Mouse (Mus musculus) midbrain, embryonic 12.5 days (tissue): ENCODE data around the gene Swap70. TPM values are rescaled to one million over a fixed set of nuclear protein-coding genes. Genes with fewer than 3 reads are reported as not detected.

ENCODE experiments used
- ATAC-seq: fragments of 200-750 bp; cut with Nextera tagmentation; 2 replicates; pipeline ENCODE4 v1.8.0; 2017; ENCODE audit warnings: low read depth, moderate TSS enrichment, moderate library complexity; ENCODE audit not compliant: low FRiP score
- H3K27ac ChIP-seq: fragments of 300-500 bp; sonication (generic); replicated peaks from 2 replicates; pipeline ENCODE4 v1.5.1; 2016; ENCODE audit warnings: mild to moderate bottlenecking
- H3K27me3 ChIP-seq: fragments of 300-500 bp; sonication (generic); 2 replicates; pipeline ENCODE4 v1.6.1; 2016; ENCODE audit warnings: mild to moderate bottlenecking
- H3K36me3 ChIP-seq: fragments of 300-500 bp; sonication (generic); 2 replicates; pipeline ENCODE4 v1.6.1; 2016
- H3K4me1 ChIP-seq: fragments of 300-500 bp; sonication (generic); 2 replicates; pipeline ENCODE4 v1.6.1; 2016
- H3K4me2 ChIP-seq: fragments of 300-500 bp; sonication (generic); replicated peaks from 2 replicates; pipeline ENCODE4 v1.6.1; 2016; ENCODE audit warnings: mild to moderate bottlenecking, moderate library complexity
- H3K4me3 ChIP-seq: fragments of 300-500 bp; sonication (generic); 2 replicates; pipeline ENCODE4 v1.5.1; 2016; ENCODE audit warnings: mild to moderate bottlenecking
- H3K9ac ChIP-seq: fragments of 300-500 bp; sonication (generic); replicated peaks from 2 replicates; pipeline ENCODE4 v1.6.1; 2016; ENCODE audit warnings: mild to moderate bottlenecking, moderate library complexity
- H3K9me3 ChIP-seq: fragments of 300-500 bp; sonication (generic); 2 replicates; pipeline ENCODE4 v1.6.1; 2016; ENCODE audit warnings: mild to moderate bottlenecking
- WGBS: fragments of 180-500 bp; shearing (Covaris S2); methylation state at CpG from one replicate; pipeline ENCODE4 v1.1.7; 2016; 5-methylcytosine and 5-hydroxymethylcytosine counted together
- polyA plus RNA-seq: library from polyadenylated mRNA; unstranded; fragments of >200 nt; fragmentation: Nextera tagmentation; extraction: Ambion mirVana; gene quantifications from 2 replicates; pipeline ENCODE4 v1.2.1, GENCODE M21; 2016

Gene Swap70
- polyA plus RNA-seq, 1 experiment from 2014 or later, result 19.2 TPM

- no peak overlapping the region for H3K27ac ChIP-seq
- H3K9ac ChIP-seq, result no peak overlapping the region
- peaks cover 8% of the 10 kb centered on the region; the same call in 1 of the 2 replicates for H3K4me1 ChIP-seq
- no peak for ATAC-seq
- 79% methylated on average over 9 of the region's 9 CpGs for WGBS
- H3K36me3 ChIP-seq, result no peaks in the 10 kb centered on the region
- no peaks in the 10 kb centered on the region for H3K27me3 ChIP-seq
- H3K4me3 ChIP-seq, result no peak overlapping the region
- H3K4me2 ChIP-seq, result no peak overlapping the region
- H3K9me3 ChIP-seq, result no peaks in the 10 kb centered on the region
Observed at GRCm38 (mm10) chr7:110241472-110242289, 20.2 kb downstream of the Swap70 start.

DNA sequence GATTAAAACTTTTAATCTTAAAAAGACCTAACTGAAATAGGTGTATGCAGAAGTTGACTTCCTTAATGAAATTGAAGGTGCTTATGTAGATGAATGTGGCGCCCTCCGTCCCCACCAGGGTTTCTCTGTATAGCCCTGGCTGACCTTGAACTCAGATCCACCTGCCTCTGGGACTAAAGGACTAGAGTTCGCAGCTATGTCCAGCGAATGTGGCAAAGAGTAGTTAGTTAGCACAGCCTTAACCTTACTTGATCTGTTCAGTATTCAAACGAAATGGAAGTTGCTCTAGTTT, 20.7 kb downstream of the Swap70 start:
- Histone ChIP-seq H3K36me3 (no peaks in the 10 kb centered on the region), H3K9me3 (no peaks in the 10 kb centered on the region), H3K27ac (no peak overlapping the region), H3K4me3 (no peak overlapping the region), H3K9ac (no peak overlapping the region), H3K27me3 (no peaks in the 10 kb centered on the region), H3K4me1 (peaks cover 8% of the 10 kb centered on the region; the same call in 1 of the 2 replicates), H3K4me2 (no peak overlapping the region)
- ATAC-seq, result no peak
- WGBS, result 96% methylated on average over 5 of the region's 5 CpGs

GRCm38 (mm10) chr7:110245128-110245527, 23.6 kb downstream of the Swap70 start:
- H3K36me3 ChIP-seq, result no peaks in the 10 kb centered on the region
- H3K9ac ChIP-seq, result no peak overlapping the region
- no peaks in the 10 kb centered on the region for H3K9me3 ChIP-seq
- H3K4me1 ChIP-seq, result no peaks in the 10 kb centered on the region
- 94% methylated on average over 9 of the region's 9 CpGs for WGBS
- no peak overlapping the region for H3K4me2 ChIP-seq
- ATAC-seq, result no peak
- no peak overlapping the region for H3K4me3 ChIP-seq
- H3K27ac ChIP-seq, result no peak overlapping the region
- no peaks in the 10 kb centered on the region for H3K27me3 ChIP-seq

DNA sequence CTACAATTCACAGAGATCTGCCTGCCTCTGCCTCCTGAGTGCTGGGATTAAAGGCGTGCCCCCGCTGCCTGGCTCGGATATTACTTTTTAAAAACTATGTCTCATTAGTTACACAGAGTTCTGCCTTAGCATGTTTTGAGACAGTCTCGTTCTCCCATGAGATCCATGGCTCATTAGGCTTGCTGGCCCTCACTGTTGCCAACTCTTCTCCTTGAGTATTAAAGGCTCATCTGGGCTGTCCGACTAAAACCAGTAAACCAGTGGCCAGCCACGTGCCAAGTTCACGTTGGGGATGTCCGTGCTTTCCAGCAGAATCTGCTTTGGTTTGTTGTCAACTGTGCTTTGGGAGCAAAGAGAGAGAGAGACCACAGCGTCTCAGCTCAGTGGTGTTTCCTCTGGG, 25.0 kb downstream of the Swap70 start:
- no peaks in the 10 kb centered on the region for H3K27me3 ChIP-seq
- no peaks in the 10 kb centered on the region for H3K4me1 ChIP-seq
- no peak overlapping the region for H3K9ac ChIP-seq
- no peak overlapping the region for H3K4me3 ChIP-seq
- H3K27ac ChIP-seq, result no peak overlapping the region
- H3K9me3 ChIP-seq, result no peaks in the 10 kb centered on the region
- H3K36me3 ChIP-seq, result no peaks in the 10 kb centered on the region
- H3K4me2 ChIP-seq, result no peak overlapping the region
- 89% methylated on average over 9 of the region's 9 CpGs for WGBS
- ATAC-seq, result no peak

- 91% methylated on average over 3 of the region's 3 CpGs for WGBS
Observed at GRCm38 (mm10) chr7:110247801-110248200, 26.3 kb downstream of the Swap70 start.

GRCm38 (mm10) chr7:110248677-110249076, 27.2 kb downstream of the Swap70 start:
- Histone ChIP-seq H3K27ac (no peak overlapping the region), H3K4me1 (no peaks in the 10 kb centered on the region), H3K9me3 (no peaks in the 10 kb centered on the region), H3K36me3 (no peaks in the 10 kb centered on the region), H3K4me2 (no peak overlapping the region), H3K27me3 (no peaks in the 10 kb centered on the region), H3K9ac (no peak overlapping the region), H3K4me3 (no peak overlapping the region)
- no peak for ATAC-seq
- WGBS, result 97% methylated on average over 4 of the region's 4 CpGs

More at GRCm38 (mm10) chr7:110247801-110248200, 26.3 kb downstream of the Swap70 start:
- H3K9ac ChIP-seq, result no peak overlapping the region
- H3K4me3 ChIP-seq, result no peak overlapping the region
- no peaks in the 10 kb centered on the region for H3K9me3 ChIP-seq
- no peak overlapping the region for H3K27ac ChIP-seq
- H3K36me3 ChIP-seq, result no peaks in the 10 kb centered on the region
- H3K27me3 ChIP-seq, result no peaks in the 10 kb centered on the region
- H3K4me1 ChIP-seq, result no peaks in the 10 kb centered on the region
- H3K4me2 ChIP-seq, result no peak overlapping the region
- ATAC-seq, result no peak

DNA sequence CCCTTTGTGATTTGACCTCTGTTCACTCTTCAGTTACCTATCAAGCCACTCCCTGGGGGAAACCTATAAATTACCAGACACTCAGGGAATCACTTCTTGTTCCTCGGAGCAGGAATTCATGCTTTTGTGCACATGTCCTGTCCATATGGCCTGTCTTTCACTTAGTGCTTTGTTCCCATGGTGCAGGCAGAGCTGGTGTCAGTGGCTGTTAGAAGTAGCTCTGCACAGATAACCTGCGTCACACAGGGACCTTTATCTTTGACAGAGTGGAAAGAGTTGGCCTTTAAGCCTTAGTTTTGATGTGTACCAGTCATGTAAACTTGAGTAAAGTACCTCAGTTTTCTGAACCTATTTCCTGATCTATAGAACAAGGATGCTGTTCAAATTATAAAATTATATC, 32.4 kb downstream of the Swap70 start:
- H3K9ac ChIP-seq, result no peak overlapping the region
- no peak for ATAC-seq
- no peaks in the 10 kb centered on the region for H3K4me1 ChIP-seq
- no peaks in the 10 kb centered on the region for H3K36me3 ChIP-seq
- no peak overlapping the region for H3K4me2 ChIP-seq
- no peak overlapping the region for H3K4me3 ChIP-seq
- 82% methylated on average over 2 of the region's 2 CpGs for WGBS
- H3K9me3 ChIP-seq, result no peaks in the 10 kb centered on the region
- no peaks in the 10 kb centered on the region for H3K27me3 ChIP-seq
- H3K27ac ChIP-seq, result no peak overlapping the region

GRCm38 (mm10) chr7:110254395-110254794, 32.9 kb downstream of the Swap70 start:
- no peak for ATAC-seq
- H3K36me3 ChIP-seq, result no peaks in the 10 kb centered on the region
- H3K4me1 ChIP-seq, result no peaks in the 10 kb centered on the region
- H3K4me2 ChIP-seq, result no peak overlapping the region
- H3K4me3 ChIP-seq, result no peak overlapping the region
- WGBS, result 88% methylated on average over 5 of the region's 5 CpGs
- H3K9ac ChIP-seq, result no peak overlapping the region
- H3K27ac ChIP-seq, result no peak overlapping the region
- H3K9me3 ChIP-seq, result no peaks in the 10 kb centered on the region
- H3K27me3 ChIP-seq, result no peaks in the 10 kb centered on the region

DNA sequence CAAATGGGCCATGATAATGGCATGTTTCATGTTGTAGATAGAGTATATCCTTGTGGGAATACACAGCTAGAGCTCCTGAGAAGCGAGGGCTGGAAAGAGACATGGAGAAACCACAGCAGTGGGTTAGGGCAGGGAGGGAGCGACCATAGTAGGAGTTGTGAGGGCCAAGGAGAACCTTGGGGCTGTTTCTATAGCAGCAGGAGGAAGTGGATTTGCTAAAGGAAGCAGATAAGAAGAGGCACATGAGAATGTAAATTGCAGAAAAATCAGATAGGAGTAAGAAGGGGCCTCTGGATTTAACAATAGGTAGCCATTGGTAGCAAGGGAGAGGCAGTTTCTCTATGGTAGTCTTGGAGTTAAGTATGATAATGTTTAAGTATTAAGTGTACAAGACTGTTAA, 35.5 kb downstream of the Swap70 start:
- no peak overlapping the region for H3K27ac ChIP-seq
- H3K9me3 ChIP-seq, result no peaks in the 10 kb centered on the region
- no peak overlapping the region for H3K4me2 ChIP-seq
- no peak overlapping the region for H3K9ac ChIP-seq
- no peak for ATAC-seq
- H3K4me3 ChIP-seq, result no peak overlapping the region
- no peaks in the 10 kb centered on the region for H3K4me1 ChIP-seq
- no peaks in the 10 kb centered on the region for H3K36me3 ChIP-seq
- WGBS, result 90% methylated on average over 2 of the region's 2 CpGs
- no peaks in the 10 kb centered on the region for H3K27me3 ChIP-seq

DNA sequence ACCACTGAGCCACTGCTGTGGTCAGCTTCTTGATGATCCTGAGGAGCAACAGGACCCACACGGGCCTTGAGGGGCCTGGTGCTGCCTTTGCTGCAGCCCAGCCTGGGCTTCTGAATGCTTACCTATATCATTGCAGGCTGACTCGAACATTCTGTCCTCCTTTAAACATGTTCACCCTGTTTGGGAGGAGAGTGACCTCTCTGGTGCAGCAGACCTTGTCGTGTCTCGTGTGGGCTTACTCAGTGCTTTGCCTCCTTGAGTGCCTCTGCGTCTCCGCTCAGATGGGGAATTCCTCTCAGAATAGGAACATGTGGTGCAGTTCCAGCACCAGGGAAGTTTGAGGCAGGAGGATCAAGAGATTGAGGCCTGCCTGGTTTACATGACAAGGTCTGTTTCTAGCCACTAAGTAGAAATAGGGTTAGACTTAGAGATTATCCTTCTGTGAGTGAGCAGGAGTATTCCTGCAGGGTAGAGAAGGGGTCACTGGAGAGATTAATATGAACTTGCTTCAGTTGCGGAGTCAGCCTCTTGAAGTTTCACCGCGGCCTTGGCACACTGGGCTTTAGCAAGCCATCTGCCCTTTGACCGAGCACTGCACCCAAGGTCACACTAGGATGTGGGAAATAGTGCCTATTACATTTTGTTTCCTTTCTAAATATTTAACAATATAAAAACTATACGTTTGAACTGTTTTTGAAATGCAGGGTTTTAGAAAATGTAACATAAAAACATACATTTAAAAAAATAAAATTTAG, 36.9 kb downstream of the Swap70 start:
- Histone ChIP-seq H3K4me1 (no peaks in the 10 kb centered on the region), H3K9me3 (no peaks in the 10 kb centered on the region), H3K36me3 (no peaks in the 10 kb centered on the region), H3K27me3 (no peaks in the 10 kb centered on the region), H3K4me3 (no peak overlapping the region), H3K4me2 (no peak overlapping the region), H3K27ac (no peak overlapping the region), H3K9ac (no peak overlapping the region)
- no peak for ATAC-seq
- 86% methylated on average over 11 of the region's 11 CpGs for WGBS

DNA sequence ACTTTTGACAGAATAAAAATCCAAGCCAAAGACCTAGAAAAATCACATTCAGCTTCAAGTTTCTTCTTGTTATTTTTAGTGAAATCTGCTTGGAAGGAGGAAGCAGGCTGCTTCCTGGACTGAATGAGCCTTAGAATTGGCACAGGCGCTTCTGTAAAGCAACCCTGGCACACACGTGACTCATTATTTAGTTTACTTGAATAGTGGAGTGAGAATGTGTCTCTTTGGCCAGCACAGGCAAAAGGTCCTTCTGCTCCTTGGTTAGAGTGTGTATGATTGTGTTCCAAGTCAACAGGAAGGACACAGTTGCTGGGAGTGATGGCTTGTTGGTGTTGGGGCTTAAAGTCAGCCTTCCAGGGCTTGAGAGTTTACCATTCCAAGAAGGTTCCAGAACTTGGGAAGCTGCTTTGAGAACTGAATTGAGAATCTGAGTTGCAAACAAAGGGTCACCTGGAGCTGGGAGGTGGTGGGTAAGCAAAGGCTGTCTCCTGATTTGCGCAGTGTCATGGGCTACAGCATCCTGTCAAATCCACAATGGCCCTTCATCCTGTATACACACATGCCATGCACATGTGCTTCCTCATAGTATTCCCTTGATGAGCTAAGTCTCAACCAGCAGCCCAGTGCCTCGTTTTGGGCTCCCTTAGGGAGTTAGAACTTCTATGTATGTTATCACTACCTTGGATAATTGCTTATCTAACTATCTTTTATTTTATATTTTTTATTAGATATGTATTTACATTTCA, 38.6 kb downstream of the Swap70 start:
- ATAC-seq, result no peak
- no peak overlapping the region for H3K27ac ChIP-seq
- 86% methylated on average over 4 of the region's 4 CpGs for WGBS

DNA sequence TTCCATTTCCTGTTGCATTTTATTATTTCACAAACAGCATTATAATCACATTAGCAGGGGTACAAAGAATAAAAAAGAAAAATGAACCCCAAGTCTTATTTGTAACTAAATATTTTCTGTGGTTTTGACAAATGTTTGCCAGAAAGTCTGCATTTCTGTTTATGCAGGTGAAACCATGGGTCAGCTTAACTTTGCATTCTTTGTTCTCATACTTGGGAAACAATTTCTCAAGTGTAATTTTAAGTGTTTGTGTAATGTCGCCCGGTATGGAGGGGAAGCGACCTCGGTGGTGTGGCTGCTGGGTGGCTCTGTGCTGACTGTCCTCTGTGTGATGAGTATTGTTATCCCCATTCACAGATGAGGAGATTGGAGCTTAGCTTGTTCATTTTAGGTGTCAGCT, 40.3 kb downstream of the Swap70 start:
- Histone ChIP-seq H3K27me3 (no peaks in the 10 kb centered on the region), H3K4me3 (no peak overlapping the region), H3K4me2 (no peak overlapping the region), H3K4me1 (no peaks in the 10 kb centered on the region), H3K9ac (no peak overlapping the region), H3K27ac (no peak overlapping the region), H3K9me3 (no peaks in the 10 kb centered on the region), H3K36me3 (no peaks in the 10 kb centered on the region)
- ATAC-seq, result no peak
- 87% methylated on average over 4 of the region's 4 CpGs for WGBS

More for the DNA sequence above, 38.6 kb downstream of the Swap70 start:
- no peaks in the 10 kb centered on the region for H3K9me3 ChIP-seq
- no peaks in the 10 kb centered on the region for H3K27me3 ChIP-seq
- no peak overlapping the region for H3K9ac ChIP-seq
- H3K4me3 ChIP-seq, result no peak overlapping the region
- H3K36me3 ChIP-seq, result no peaks in the 10 kb centered on the region
- H3K4me1 ChIP-seq, result no peaks in the 10 kb centered on the region
- H3K4me2 ChIP-seq, result no peak overlapping the region
